Mouse (Mus musculus) kidney, postnatal 0 days (tissue): ENCODE results near the gene Hist1h1a. TPM values are rescaled to one million over a fixed set of nuclear protein-coding genes. Genes with fewer than 3 reads are reported as not detected.

ENCODE experiments used
- ATAC-seq: fragments of 200-750 bp; cut with Nextera tagmentation; replicated peaks from 2 replicates; pipeline ENCODE4 v1.8.0; 2017; ENCODE audit warnings: low read depth, moderate number of reproducible peaks, moderate TSS enrichment, moderate library complexity; ENCODE audit not compliant: low FRiP score
- DNase-seq: peaks from one replicate; pipeline ENCODE4 v3.0.0-alpha.2; 2016; ENCODE audit warnings: low spot score
- H3K27ac ChIP-seq: fragments of 300-500 bp; sonication (generic); 2 replicates; pipeline ENCODE4 v1.5.1; 2014; ENCODE audit warnings: mild to moderate bottlenecking
- H3K27me3 ChIP-seq: fragments of 300-500 bp; sonication (generic); 2 replicates; pipeline ENCODE4 v1.6.1; 2014; ENCODE audit warnings: low read length, mixed read lengths; ENCODE audit not compliant: insufficient read depth
- H3K36me3 ChIP-seq: fragments of 300-500 bp; sonication (generic); 2 replicates; pipeline ENCODE4 v1.6.1; 2014; ENCODE audit warnings: low read length, mixed read lengths; ENCODE audit not compliant: insufficient read depth
- H3K4me1 ChIP-seq: fragments of 300-500 bp; sonication (generic); replicated peaks from 2 replicates; pipeline ENCODE4 v1.6.1; 2014; ENCODE audit warnings: antibody characterized with exemption, low read length, mixed read lengths; ENCODE audit not compliant: insufficient read depth
- H3K4me2 ChIP-seq: fragments of 300-500 bp; sonication (generic); 2 replicates; pipeline ENCODE4 v1.6.1; 2014; ENCODE audit warnings: mild to moderate bottlenecking, low read length, moderate library complexity, mixed read lengths
- H3K4me3 ChIP-seq: fragments of 300-500 bp; sonication (generic); replicated peaks from 2 replicates; pipeline ENCODE4 v1.5.1; 2014; ENCODE audit warnings: low read depth, low read length
- H3K9ac ChIP-seq: fragments of 300-500 bp; sonication (generic); 2 replicates; pipeline ENCODE4 v1.6.1; 2014; ENCODE audit warnings: low read depth, low read length
- H3K9me3 ChIP-seq: fragments of 300-500 bp; sonication (generic); replicated peaks from 2 replicates; pipeline ENCODE4 v1.6.1; 2016; ENCODE audit warnings: low read length, inconsistent platforms, mixed read lengths
- CTCF ChIP-seq: IDR thresholded peaks from 2 replicates; pipeline ENCODE4 v1.5.1; 2016; ENCODE audit warnings: antibody characterized with exemption, low read depth, mild to moderate bottlenecking, moderate library complexity
- WGBS: fragments of 180-500 bp; shearing (Covaris S2); extraction: QIAGEN DNeasy Blood & Tissue Kit; methylation state at CpG from one replicate; pipeline ENCODE4 v1.1.7; 2014; 5-methylcytosine and 5-hydroxymethylcytosine counted together
- polyA plus RNA-seq: library from polyadenylated mRNA; unstranded; fragments of >200 nt; fragmentation: Nextera tagmentation; extraction: Ambion mirVana; gene quantifications from 2 replicates; pipeline ENCODE4 v1.2.1, GENCODE M21; 2015

Gene Hist1h1a
- polyA plus RNA-seq, 1 experiment from 2014 or later: 1.3 TPM

- Histone ChIP-seq H3K36me3 (no peaks in the 10 kb centered on the region), H3K9ac (peak overlapping the region; percentile 55), H3K27ac (peak overlapping the region; percentile 93), H3K27me3 (no peaks in the 10 kb centered on the region), H3K9me3 (no peaks in the 10 kb centered on the region), H3K4me1 (peaks cover 7% of the 10 kb centered on the region; the same call in 1 of the 2 replicates), H3K4me2 (peak overlapping the region; percentile 57), H3K4me3 (peak overlapping the region; percentile 36)
- no peak for TF ChIP-seq CTCF
- peak; percentile 62 for DNase-seq
- peak; percentile 15 for ATAC-seq
- WGBS: 2% methylated on average over 15 of the region's 23 CpGs
Measured at GRCm38 (mm10) chr13:23757211-23757773, 6.2 kb upstream of the Hist1h1a start.

GRCm38 (mm10) chr13:23757921-23758320 lies 5.5 kb upstream of the Hist1h1a start:
- no peak overlapping the region for H3K9ac ChIP-seq
- TF ChIP-seq CTCF: no peak

GRCm38 (mm10) chr13:23759251-23759771 lies 4.2 kb upstream of the Hist1h1a start:
- peaks cover 15% of the 10 kb centered on the region for H3K4me1 ChIP-seq
- no peaks in the 10 kb centered on the region for H3K27me3 ChIP-seq
- no peaks in the 10 kb centered on the region for H3K36me3 ChIP-seq
- H3K9ac ChIP-seq: no peak overlapping the region
- no peak for ATAC-seq
- TF ChIP-seq CTCF: no peak
- 65% methylated on average over 3 of the region's 3 CpGs for WGBS
- no peak overlapping the region for H3K4me2 ChIP-seq
- no peaks in the 10 kb centered on the region for H3K9me3 ChIP-seq
- H3K27ac ChIP-seq: no peak overlapping the region
- DNase-seq: no peak
- no peak overlapping the region for H3K4me3 ChIP-seq

More at GRCm38 (mm10) chr13:23757921-23758320, 5.5 kb upstream of the Hist1h1a start:
- H3K4me3 ChIP-seq: no peak overlapping the region
- DNase-seq (no peak), ATAC-seq (no peak)
- no peaks in the 10 kb centered on the region for H3K27me3 ChIP-seq
- H3K36me3 ChIP-seq: no peaks in the 10 kb centered on the region
- WGBS: 42% methylated on average over 3 of the region's 3 CpGs
- H3K27ac ChIP-seq: no peak overlapping the region
- H3K4me1 ChIP-seq: peaks cover 7% of the 10 kb centered on the region; the same call in 1 of the 2 replicates
- H3K9me3 ChIP-seq: no peaks in the 10 kb centered on the region
- H3K4me2 ChIP-seq: no peak overlapping the region; the same call in 1 of the 2 replicates

- Histone ChIP-seq H3K9me3 (no peaks in the 10 kb centered on the region), H3K4me1 (peaks cover 17% of the 10 kb centered on the region), H3K9ac (0 out of 2 replicates have a peak overlapping the region, but pooled peaks have one; percentile 59), H3K4me3 (peak overlapping the region; percentile 42; the same call in 1 of the 2 replicates), H3K36me3 (no peaks in the 10 kb centered on the region), H3K27ac (peak overlapping the region; percentile 89; the same call in 1 of the 2 replicates), H3K27me3 (no peaks in the 10 kb centered on the region), H3K4me2 (peak overlapping the region; percentile 76)
- ATAC-seq (no peak), DNase-seq (no peak)
- TF ChIP-seq CTCF: no peak
- 65% methylated on average over 1 of the region's 1 CpGs for WGBS
Measured at GRCm38 (mm10) chr13:23759916-23760239, 3.6 kb upstream of the Hist1h1a start.

- 2% methylated on average over 19 of the region's 27 CpGs for WGBS
- DNase-seq: peak; percentile 82
Measured at GRCm38 (mm10) chr13:23760240-23760971, 3.1 kb upstream of the Hist1h1a start.

More at GRCm38 (mm10) chr13:23760240-23760971, 3.1 kb upstream of the Hist1h1a start:
- Histone ChIP-seq H3K27me3 (no peaks in the 10 kb centered on the region), H3K36me3 (no peaks in the 10 kb centered on the region), H3K4me1 (peaks cover 17% of the 10 kb centered on the region), H3K9ac (peak overlapping the region; percentile 59), H3K9me3 (no peaks in the 10 kb centered on the region), H3K4me2 (peak overlapping the region; percentile 76), H3K27ac (peak overlapping the region; percentile 89), H3K4me3 (peak overlapping the region; percentile 42)
- peak; percentile 20; the same call in 1 of the 2 replicates for TF ChIP-seq CTCF
- 0 out of 2 replicates have a peak, but pooled peaks have one; percentile 0 for ATAC-seq
